Mouse (Mus musculus): ENCODE results near the gene Gm498. TPM values are rescaled to one million over a fixed set of nuclear protein-coding genes. Genes with fewer than 3 reads are reported as not detected.

Gm498 gene
- polyA plus RNA-seq (2015; fragmentation: Nextera tagmentation; extraction: Ambion mirVana): not detected in 2 replicates

- Histone ChIP-seq H3K9ac (ENCODE audit: low read depth, low read length) (no peak within 1 kb of the TSS), H3K9me3 (ENCODE audit: control insufficient read depth, low read length) (no peaks in the 10 kb centered on the region), H3K36me3 (ENCODE audit: control insufficient read depth, insufficient read depth, low read length) (no peaks in the 10 kb centered on the region), H3K4me1 (ENCODE audit: control insufficient read depth, insufficient read depth, low read depth, low read length) (no peaks in the 10 kb centered on the region), H3K27me3 (replicated peaks; ENCODE audit: control insufficient read depth, insufficient read depth, low read length) (no peaks in the 10 kb centered on the region), H3K27ac (ENCODE audit: low read depth, low read length) (no peak within 1 kb of the TSS), H3K4me3 (ENCODE audit: low read length) (no peak within 1 kb of the TSS), H3K4me2 (ENCODE audit: low read length) (no peak within 1 kb of the TSS)
- no peak for ATAC-seq
- 82% methylated on average over 2 of the region's 2 CpGs for WGBS
These were observed at the start of gene Gm498 for GRCm38 (mm10) chr7:143866538-143866937. Gm498 (plus strand) TSS chr7:143866838.

- Histone ChIP-seq H3K4me1 (ENCODE audit: control insufficient read depth, insufficient read depth, low read depth, low read length) (peaks cover 11% of the 10 kb centered on the region), H3K9ac (ENCODE audit: low read depth, low read length) (no peak overlapping the region), H3K9me3 (ENCODE audit: control insufficient read depth, low read length) (no peaks in the 10 kb centered on the region), H3K27me3 (replicated peaks; ENCODE audit: control insufficient read depth, insufficient read depth, low read length) (no peaks in the 10 kb centered on the region), H3K36me3 (ENCODE audit: control insufficient read depth, insufficient read depth, low read length) (peaks cover 22% of the 10 kb centered on the region; the same call in 1 of the 2 replicates), H3K4me2 (ENCODE audit: low read length) (no peak overlapping the region), H3K4me3 (ENCODE audit: low read length) (no peak overlapping the region), H3K27ac (ENCODE audit: low read depth, low read length) (no peak overlapping the region)
- WGBS: 83% methylated on average over 4 of the region's 4 CpGs
- no peak for ATAC-seq
These were observed 47.4 kb upstream of the Gm498 start for GRCm38 (mm10) chr7:143819201-143819600.

- Histone ChIP-seq H3K4me3 (ENCODE audit: low read length) (no peak overlapping the region), H3K4me1 (ENCODE audit: control insufficient read depth, insufficient read depth, low read depth, low read length) (peaks cover 11% of the 10 kb centered on the region), H3K36me3 (ENCODE audit: control insufficient read depth, insufficient read depth, low read length) (peaks cover 12% of the 10 kb centered on the region; the same call in 1 of the 2 replicates), H3K27me3 (replicated peaks; ENCODE audit: control insufficient read depth, insufficient read depth, low read length) (no peaks in the 10 kb centered on the region), H3K9me3 (ENCODE audit: control insufficient read depth, low read length) (no peaks in the 10 kb centered on the region), H3K4me2 (ENCODE audit: low read length) (no peak overlapping the region), H3K9ac (ENCODE audit: low read depth, low read length) (no peak overlapping the region), H3K27ac (ENCODE audit: low read depth, low read length) (no peak overlapping the region)
- WGBS: 90% methylated on average over 2 of the region's 2 CpGs
- ATAC-seq: no peak
These were observed 45.4 kb upstream of the Gm498 start for GRCm38 (mm10) chr7:143821241-143821640.

- under 1% methylated on average over 40 of the region's 40 CpGs for WGBS
- peak within 1 kb of the TSS; percentile 60 for H3K4me3 ChIP-seq (ENCODE audit: low read length)
- peak within 1 kb of the TSS; percentile 76 for H3K9ac ChIP-seq (ENCODE audit: low read depth, low read length)
- no peaks in the 10 kb centered on the region for H3K27me3 ChIP-seq (replicated peaks; ENCODE audit: control insufficient read depth, insufficient read depth, low read length)
- peaks cover 8% of the 10 kb centered on the region; the same call in 1 of the 2 replicates for H3K36me3 ChIP-seq (ENCODE audit: control insufficient read depth, insufficient read depth, low read length)
- no peaks in the 10 kb centered on the region for H3K9me3 ChIP-seq (ENCODE audit: control insufficient read depth, low read length)
- peaks cover 11% of the 10 kb centered on the region for H3K4me1 ChIP-seq (ENCODE audit: control insufficient read depth, insufficient read depth, low read depth, low read length)
- H3K4me2 ChIP-seq (ENCODE audit: low read length): peak within 1 kb of the TSS; percentile 64
- H3K27ac ChIP-seq (ENCODE audit: low read depth, low read length): peak within 1 kb of the TSS; percentile 69
- peak; percentile 99 for ATAC-seq
These were observed 44.0 kb upstream of the Gm498 start, which contains the start of the genes Nadsyn1 and Dhcr7 for GRCm38 (mm10) chr7:143822375-143823265. Nadsyn1 (minus strand) TSS chr7:143822849. Dhcr7 (plus strand) TSS chr7:143823145.

GRCm38 (mm10) chr7:143823266-143823605 is 43.4 kb upstream of the Gm498 start:
- peak overlapping the region; percentile 69 for H3K27ac ChIP-seq (ENCODE audit: low read depth, low read length)
- peak overlapping the region; percentile 60 for H3K4me3 ChIP-seq (ENCODE audit: low read length)
- peaks cover 11% of the 10 kb centered on the region for H3K4me1 ChIP-seq (ENCODE audit: control insufficient read depth, insufficient read depth, low read depth, low read length)
- H3K9me3 ChIP-seq (ENCODE audit: control insufficient read depth, low read length): no peaks in the 10 kb centered on the region
- peaks cover 6% of the 10 kb centered on the region; the same call in 1 of the 2 replicates for H3K36me3 ChIP-seq (ENCODE audit: control insufficient read depth, insufficient read depth, low read length)
- no peaks in the 10 kb centered on the region for H3K27me3 ChIP-seq (replicated peaks; ENCODE audit: control insufficient read depth, insufficient read depth, low read length)
- 79% methylated on average over 4 of the region's 4 CpGs for WGBS
- no peak; the same call in 1 of the 2 replicates for ATAC-seq
- H3K9ac ChIP-seq (ENCODE audit: low read depth, low read length): peak overlapping the region; percentile 47
- peak overlapping the region; percentile 64 for H3K4me2 ChIP-seq (ENCODE audit: low read length)

- ATAC-seq: no peak
- H3K4me1 ChIP-seq (ENCODE audit: control insufficient read depth, insufficient read depth, low read depth, low read length): peaks cover 26% of the 10 kb centered on the region
- no peak overlapping the region for H3K4me3 ChIP-seq (ENCODE audit: low read length)
- no peak overlapping the region for H3K9ac ChIP-seq (ENCODE audit: low read depth, low read length)
- H3K27me3 ChIP-seq (replicated peaks; ENCODE audit: control insufficient read depth, insufficient read depth, low read length): no peaks in the 10 kb centered on the region
- no peak overlapping the region for H3K4me2 ChIP-seq (ENCODE audit: low read length)
- no peaks in the 10 kb centered on the region for H3K9me3 ChIP-seq (ENCODE audit: control insufficient read depth, low read length)
- H3K27ac ChIP-seq (ENCODE audit: low read depth, low read length): no peak overlapping the region
- no peaks in the 10 kb centered on the region for H3K36me3 ChIP-seq (ENCODE audit: control insufficient read depth, insufficient read depth, low read length)
- 90% methylated on average over 2 of the region's 2 CpGs for WGBS
These were observed 39.7 kb upstream of the Gm498 start for GRCm38 (mm10) chr7:143826985-143827384.

GRCm38 (mm10) chr7:143829504-143830331 is 36.9 kb upstream of the Gm498 start:
- no peaks in the 10 kb centered on the region for H3K9me3 ChIP-seq (ENCODE audit: control insufficient read depth, low read length)
- H3K27me3 ChIP-seq (replicated peaks; ENCODE audit: control insufficient read depth, insufficient read depth, low read length): no peaks in the 10 kb centered on the region
- H3K4me1 ChIP-seq (ENCODE audit: control insufficient read depth, insufficient read depth, low read depth, low read length): peaks cover 40% of the 10 kb centered on the region
- WGBS: under 1% methylated on average over 37 of the region's 37 CpGs
- peak overlapping the region; percentile 90 for H3K4me2 ChIP-seq (ENCODE audit: low read length)
- ATAC-seq: peak; percentile 98
- peak overlapping the region; percentile 96 for H3K27ac ChIP-seq (ENCODE audit: low read depth, low read length)
- peak overlapping the region; percentile 82 for H3K9ac ChIP-seq (ENCODE audit: low read depth, low read length)
- no peaks in the 10 kb centered on the region for H3K36me3 ChIP-seq (ENCODE audit: control insufficient read depth, insufficient read depth, low read length)
- peak overlapping the region; percentile 62 for H3K4me3 ChIP-seq (ENCODE audit: low read length)

GRCm38 (mm10) chr7:143830399-143830798 is 36.2 kb upstream of the Gm498 start:
- no peaks in the 10 kb centered on the region for H3K9me3 ChIP-seq (ENCODE audit: control insufficient read depth, low read length)
- peak overlapping the region; percentile 82 for H3K9ac ChIP-seq (ENCODE audit: low read depth, low read length)
- peak overlapping the region; percentile 62 for H3K4me3 ChIP-seq (ENCODE audit: low read length)
- H3K4me1 ChIP-seq (ENCODE audit: control insufficient read depth, insufficient read depth, low read depth, low read length): peaks cover 45% of the 10 kb centered on the region
- no peaks in the 10 kb centered on the region for H3K27me3 ChIP-seq (replicated peaks; ENCODE audit: control insufficient read depth, insufficient read depth, low read length)
- H3K36me3 ChIP-seq (ENCODE audit: control insufficient read depth, insufficient read depth, low read length): no peaks in the 10 kb centered on the region
- peak overlapping the region; percentile 83 for H3K27ac ChIP-seq (ENCODE audit: low read depth, low read length)
- ATAC-seq: no peak; the same call in 1 of the 2 replicates
- peak overlapping the region; percentile 90 for H3K4me2 ChIP-seq (ENCODE audit: low read length)
- WGBS: 6% methylated on average over 6 of the region's 6 CpGs
